Mouse (Mus musculus) CH12.LX (cell line): ENCODE results near the gene Asb17.

Source experiments
- CTCF ChIP-seq, 2 experiments: IDR thresholded peaks in 1 of 2; conservative IDR thresholded peaks in 1 of 2; 2 replicates each; pipeline ENCODE4 v1.5.1; 2011 to 2012; ENCODE audit warnings: low read depth in 2 of 2, low read length in 2 of 2, improper control_type of control experiment in 1 of 2, inconsistent platforms in 1 of 2, mild to moderate bottlenecking in 1 of 2, moderate library complexity in 1 of 2
- ELF1 ChIP-seq: IDR thresholded peaks from 2 replicates; pipeline ENCODE4 v1.6.1; 2014; ENCODE audit warnings: low read depth, mild to moderate bottlenecking, inconsistent platforms, low read length, improper control_type of control experiment
- GABPA ChIP-seq: IDR thresholded peaks from 2 replicates; pipeline ENCODE4 v1.6.1; 2012; ENCODE audit warnings: low read depth, low read length, improper control_type of control experiment, inconsistent platforms; ENCODE audit not compliant: insufficient replicate concordance
- IRF4 ChIP-seq: IDR thresholded peaks from 2 replicates; pipeline ENCODE4 v1.6.1; 2014; ENCODE audit warnings: low read depth, mild to moderate bottlenecking, inconsistent platforms, low read length, improper control_type of control experiment
- MEF2A ChIP-seq: IDR thresholded peaks from 2 replicates; pipeline ENCODE4 v1.6.1; 2014; ENCODE audit warnings: low read depth, mild to moderate bottlenecking, inconsistent platforms, low read length, improper control_type of control experiment, borderline replicate concordance
- MXI1 ChIP-seq: IDR thresholded peaks from 2 replicates; pipeline ENCODE4 v1.6.1; 2011; ENCODE audit warnings: mild to moderate bottlenecking, low read depth, low read length, improper control_type of control experiment
- NRF1 ChIP-seq: IDR thresholded peaks from 2 replicates; pipeline ENCODE4 v1.6.1; 2014; ENCODE audit warnings: low read depth, mild to moderate bottlenecking, inconsistent platforms, low read length, improper control_type of control experiment, moderate library complexity
- POLR2A ChIP-seq: IDR thresholded peaks from 2 replicates; pipeline ENCODE4 v1.6.1; 2011; ENCODE audit warnings: low read depth, mild to moderate bottlenecking, improper control_type of control experiment, low read length
- POLR2AphosphoS2 ChIP-seq: IDR thresholded peaks from 2 replicates; pipeline ENCODE4 v1.6.1; 2011; ENCODE audit warnings: low read depth, low read length, improper control_type of control experiment
- SIN3A ChIP-seq: IDR thresholded peaks from 2 replicates; pipeline ENCODE4 v1.6.1; 2012; ENCODE audit warnings: low read length, improper control_type of control experiment, inconsistent platforms
- USF1 ChIP-seq: IDR thresholded peaks from 2 replicates; pipeline ENCODE4 v1.6.1; 2014; ENCODE audit warnings: low read depth, mild to moderate bottlenecking, inconsistent platforms, low read length, improper control_type of control experiment

GRCm38 (mm10) chr3:153817376-153817890, 26.6 kb upstream of the Asb17 start:
- TF ChIP-seq MEF2A (no peak), USF1 (no peak), CTCF (conservative IDR thresholded peaks at IDR 0.05 in 1 of 2, IDR thresholded peaks at IDR 0.05 in 1 of 2; ENCODE audit: low read depth in 2 of 2, low read length in 2 of 2) (no peak), ELF1 (no peak), POLR2A (no peak), IRF4 (no peak), POLR2AphosphoS2 (no peak), MXI1 (no peak), NRF1 (no peak), GABPA (no peak), SIN3A (no peak)
